Mouse (Mus musculus) thymus, adult 2 months (tissue): ENCODE results near the gene Papss1.

Experiments
- CTCF ChIP-seq: fragments of 200-500 bp; IDR thresholded peaks from 2 replicates; pipeline ENCODE4 v1.5.1; 2012; ENCODE audit warnings: mild to moderate bottlenecking, control low read depth, low read length, moderate library complexity, borderline replicate concordance; ENCODE audit not compliant: control insufficient read depth, poor library complexity, insufficient read depth; ENCODE audit errors: extremely low read depth
- POLR2A ChIP-seq: fragments of 200-500 bp; IDR thresholded peaks from 2 replicates; pipeline ENCODE4 v1.6.1; 2012; ENCODE audit warnings: mild to moderate bottlenecking, low read length, control low read depth, moderate library complexity; ENCODE audit not compliant: control insufficient read depth, poor library complexity, insufficient read depth; ENCODE audit errors: extremely low read depth

- TF ChIP-seq CTCF (no peak), POLR2A (no peak)
These were observed 43.4 kb upstream of the Papss1 start for GRCm38 (mm10) chr3:131521206-131521605.
